Mouse (Mus musculus) left cerebral cortex, postnatal 4 days (tissue): ENCODE measurements at regions not wholly inside any gene's neighbourhood (a gene's known extent, or its start where the extent isn't known, plus 50 kb on each side); places are given as distances from the start of the nearest gene placed in this dataset.
"Not testable (repeated sequence)": the region's sequence is repeated elsewhere in the genome, so short reads cannot be mapped to it uniquely, and the experiment has no call there.

Experiments
- DNase-seq: peaks from one replicate; pipeline ENCODE4 v3.0.0-alpha.2; 2022
- intact Hi-C: fragments of 180-260 bp; cut with DNase I; formaldehyde crosslinking; loops from one replicate; pipeline ENCODE4 v1.15.1; 2025

- DNase-seq: no peak
- intact Hi-C loops: no loop called here
These were observed 532.8 kb downstream of the Tfec start for GRCm38 (mm10) chr6:16365450-16365849.

DNA sequence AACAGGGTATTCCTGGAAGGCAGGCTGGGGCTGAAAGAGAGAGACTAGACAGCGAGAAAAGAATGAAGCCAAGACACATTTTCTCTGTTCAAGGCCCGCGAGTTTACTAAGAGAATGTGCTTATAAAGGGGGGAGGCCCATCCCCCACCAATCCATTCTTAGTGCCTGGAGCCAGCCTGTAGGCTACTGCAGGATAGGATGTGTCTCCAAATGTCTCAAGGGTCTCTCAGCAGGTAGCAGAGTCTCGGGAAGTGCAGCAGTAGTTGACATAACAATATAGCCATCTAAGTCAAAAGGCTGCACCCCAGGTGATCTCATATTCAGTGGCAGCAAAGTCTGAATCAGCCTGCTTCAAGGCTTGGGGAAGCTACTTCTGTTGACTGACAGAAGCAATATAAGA is 536.2 kb downstream of the Tfec start:
- intact Hi-C loops: no loop called here
- no peak for DNase-seq

GRCm38 (mm10) chr6:16359881-16360711 is 538.1 kb downstream of the Tfec start:
- intact Hi-C loops, DNase-seq: not testable (repeated sequence)

- intact Hi-C loops: no loop called here
- no peak for DNase-seq
These were observed 538.8 kb downstream of the Tfec start for GRCm38 (mm10) chr6:16359464-16359863.

DNA sequence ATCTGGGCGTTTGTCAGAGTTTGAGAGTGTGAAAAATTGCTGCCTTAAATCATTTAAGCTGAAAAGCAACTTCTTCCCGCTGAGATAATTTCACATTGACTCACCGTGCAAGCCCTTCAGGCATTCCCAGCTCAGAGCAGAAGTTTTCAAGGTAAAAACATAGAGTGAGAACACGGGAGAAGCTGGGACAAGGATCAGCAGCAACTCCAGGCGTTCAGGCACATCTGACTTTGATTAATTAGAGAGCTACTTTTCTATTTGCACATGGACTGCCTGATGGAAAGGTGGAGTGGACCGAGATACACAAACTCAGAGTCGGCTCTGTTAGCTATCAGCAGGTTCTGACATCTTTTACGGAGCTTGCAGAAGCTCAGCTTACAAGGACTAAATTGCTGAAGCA is 564.6 kb downstream of the Tfec start:
- DNase-seq: no peak
- intact Hi-C loops: no loop called here

DNA sequence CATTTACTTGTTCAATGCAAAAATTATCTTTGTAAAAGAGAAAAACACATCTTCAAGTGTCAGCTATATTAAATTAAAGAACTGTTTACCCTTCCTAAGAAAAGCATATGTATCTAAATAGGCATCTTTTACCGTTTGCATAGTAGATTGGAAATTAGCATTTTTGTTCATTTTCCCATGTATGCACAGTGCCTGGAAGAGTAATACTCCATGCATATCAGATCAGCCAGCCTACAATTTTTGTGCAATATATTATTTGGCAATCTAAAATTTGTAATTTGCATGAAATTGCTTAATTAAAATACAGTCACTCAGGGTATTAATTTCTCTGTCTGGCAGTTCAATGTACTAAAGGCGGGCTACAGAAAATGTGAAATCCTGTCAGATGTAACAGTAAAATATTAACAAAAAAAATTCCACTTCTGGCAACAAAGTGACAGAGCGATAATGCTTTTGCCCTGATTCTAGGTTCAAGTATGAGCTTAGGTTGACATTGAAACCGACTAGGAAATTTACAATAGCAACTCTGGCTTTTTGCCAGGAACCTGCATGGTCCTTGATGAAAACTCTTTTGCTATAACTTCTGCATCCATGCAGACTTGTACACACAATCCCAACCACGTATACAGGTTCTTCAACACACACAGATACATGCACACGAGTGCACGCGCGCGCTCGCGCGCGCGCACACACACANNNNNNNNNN is 583.8 kb downstream of the Tfec start:
- intact Hi-C loops: loop anchor here (10.0 kb wide), 1 partner anchor 1420 kb away; no protein-coding TSS in a partner anchor
- DNase-seq: no peak

DNA sequence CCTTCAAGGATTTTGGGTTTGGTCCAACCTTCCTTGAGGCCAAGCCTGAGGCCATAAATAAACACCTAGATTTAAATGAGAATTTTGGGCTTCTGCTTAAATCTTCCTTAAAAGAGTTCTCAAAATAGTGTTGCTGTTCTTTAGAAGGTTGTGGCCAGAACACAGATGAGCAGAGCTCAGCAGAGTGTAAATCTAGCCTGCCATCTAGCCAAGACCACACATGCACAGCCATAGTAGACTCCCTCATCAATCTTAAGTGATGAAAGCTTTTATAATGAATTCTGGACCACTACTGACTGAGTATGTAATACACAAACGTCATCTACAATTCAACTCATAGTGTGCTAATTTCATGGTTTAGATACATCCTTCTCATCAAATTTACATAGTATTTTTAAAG is 585.3 kb downstream of the Tfec start:
- DNase-seq: no peak
- intact Hi-C loops: loop anchor here (10.0 kb wide), 1 partner anchor 1418 kb away; no protein-coding TSS in a partner anchor

DNA sequence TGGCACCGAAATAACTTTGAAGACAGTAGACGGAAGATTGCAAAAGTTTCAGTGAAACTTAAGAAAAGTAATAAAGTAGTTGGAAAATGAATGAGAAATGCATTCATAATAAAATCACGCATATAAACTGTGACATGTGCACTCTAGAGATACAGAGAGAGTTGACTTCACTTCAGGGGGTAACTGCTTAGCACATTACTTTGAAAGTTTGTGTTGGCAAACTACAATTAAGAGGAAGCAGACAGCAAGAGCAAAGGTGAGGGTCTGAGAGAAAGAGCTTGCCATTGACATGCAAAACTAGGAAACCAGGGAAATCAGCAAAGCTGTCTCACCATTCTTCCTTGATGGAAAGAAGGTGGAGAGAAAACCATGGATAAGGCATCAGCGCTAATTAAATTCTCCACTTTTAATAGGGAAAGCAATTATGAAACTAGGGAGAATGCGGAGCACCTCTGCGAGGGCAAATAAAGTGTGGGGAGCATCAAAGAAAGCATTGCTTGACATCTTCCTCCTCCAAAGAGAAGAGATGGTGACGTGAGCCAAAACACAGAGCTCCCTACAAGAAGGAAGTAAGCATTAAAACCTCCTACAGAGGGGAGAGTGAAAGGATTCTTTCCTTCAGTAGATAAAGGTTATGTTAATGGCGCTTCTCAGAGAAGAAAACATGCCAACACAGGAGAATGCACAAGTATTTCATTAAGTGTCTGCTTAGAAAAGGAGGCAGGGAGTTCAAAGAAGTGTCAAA is 563.0 kb downstream of the Mdfic start:
- intact Hi-C loops: no loop called here
- no peak for DNase-seq

- intact Hi-C loops: no loop called here
- no peak for DNase-seq
These were observed 561.5 kb downstream of the Mdfic start for GRCm38 (mm10) chr6:16281938-16282337.
